Mouse (Mus musculus) kidney, postnatal 0 days (tissue): ENCODE measurements around the gene Tfdp1. TPM values are rescaled to one million over a fixed set of nuclear protein-coding genes. Genes with fewer than 3 reads are reported as not detected.
A peak's percentile ranks its signal among the peaks of the same experiment; 100 is the strongest.

Experiments
- ATAC-seq: fragments of 200-750 bp; cut with Nextera tagmentation; replicated peaks from 2 replicates; pipeline ENCODE4 v1.8.0; 2017; ENCODE audit warnings: low read depth, moderate number of reproducible peaks, moderate TSS enrichment, moderate library complexity; ENCODE audit not compliant: low FRiP score
- DNase-seq: peaks from one replicate; pipeline ENCODE4 v3.0.0-alpha.2; 2016; ENCODE audit warnings: low spot score
- H3K27ac ChIP-seq: fragments of 300-500 bp; sonication (generic); 2 replicates; pipeline ENCODE4 v1.5.1; 2014; ENCODE audit warnings: mild to moderate bottlenecking
- H3K27me3 ChIP-seq: fragments of 300-500 bp; sonication (generic); 2 replicates; pipeline ENCODE4 v1.6.1; 2014; ENCODE audit warnings: low read length, mixed read lengths; ENCODE audit not compliant: insufficient read depth
- H3K36me3 ChIP-seq: fragments of 300-500 bp; sonication (generic); 2 replicates; pipeline ENCODE4 v1.6.1; 2014; ENCODE audit warnings: low read length, mixed read lengths; ENCODE audit not compliant: insufficient read depth
- H3K4me1 ChIP-seq: fragments of 300-500 bp; sonication (generic); replicated peaks from 2 replicates; pipeline ENCODE4 v1.6.1; 2014; ENCODE audit warnings: antibody characterized with exemption, low read length, mixed read lengths; ENCODE audit not compliant: insufficient read depth
- H3K4me2 ChIP-seq: fragments of 300-500 bp; sonication (generic); 2 replicates; pipeline ENCODE4 v1.6.1; 2014; ENCODE audit warnings: mild to moderate bottlenecking, low read length, moderate library complexity, mixed read lengths
- H3K4me3 ChIP-seq: fragments of 300-500 bp; sonication (generic); replicated peaks from 2 replicates; pipeline ENCODE4 v1.5.1; 2014; ENCODE audit warnings: low read depth, low read length
- H3K9ac ChIP-seq: fragments of 300-500 bp; sonication (generic); 2 replicates; pipeline ENCODE4 v1.6.1; 2014; ENCODE audit warnings: low read depth, low read length
- H3K9me3 ChIP-seq: fragments of 300-500 bp; sonication (generic); replicated peaks from 2 replicates; pipeline ENCODE4 v1.6.1; 2016; ENCODE audit warnings: low read length, inconsistent platforms, mixed read lengths
- CTCF ChIP-seq: IDR thresholded peaks from 2 replicates; pipeline ENCODE4 v1.5.1; 2016; ENCODE audit warnings: antibody characterized with exemption, low read depth, mild to moderate bottlenecking, moderate library complexity
- WGBS: fragments of 180-500 bp; shearing (Covaris S2); extraction: QIAGEN DNeasy Blood & Tissue Kit; methylation state at CpG from one replicate; pipeline ENCODE4 v1.1.7; 2014; 5-methylcytosine and 5-hydroxymethylcytosine counted together
- polyA plus RNA-seq: library from polyadenylated mRNA; unstranded; fragments of >200 nt; fragmentation: Nextera tagmentation; extraction: Ambion mirVana; gene quantifications from 2 replicates; pipeline ENCODE4 v1.2.1, GENCODE M21; 2015

Gene Tfdp1
- polyA plus RNA-seq, 1 experiment from 2014 or later, result 107 TPM

- Histone ChIP-seq H3K27me3 (no peaks in the 10 kb centered on the region), H3K9ac (no peak overlapping the region), H3K4me2 (no peak overlapping the region), H3K4me3 (no peak overlapping the region), H3K36me3 (no peaks in the 10 kb centered on the region), H3K27ac (no peak overlapping the region), H3K4me1 (no peaks in the 10 kb centered on the region), H3K9me3 (no peaks in the 10 kb centered on the region)
- DNase-seq (peak; percentile 12), ATAC-seq (no peak)
- WGBS, result 70% methylated on average over 6 of the region's 6 CpGs
- no peak for TF ChIP-seq CTCF
Measured at GRCm38 (mm10) chr8:13427351-13427750, 88.8 kb downstream of the Tfdp1 start.

Other genes starting within 250 kb of the Tfdp1 start
- 26.4 and 27.9 TPM in 2 replicates for gene Pcid2, start 233.3 kb upstream of the Tfdp1 start, polyA plus RNA-seq
- gene Cul4a, start 233.1 kb upstream of the Tfdp1 start, polyA plus RNA-seq, result 80.4 and 85.0 TPM in 2 replicates
- gene Lamp1, start 179.6 kb upstream of the Tfdp1 start, polyA plus RNA-seq, result 447 and 473 TPM in 2 replicates
- gene Grtp1, start 138.1 kb upstream of the Tfdp1 start, polyA plus RNA-seq, result 25.6 and 26.8 TPM in 2 replicates
- not detected in 2 replicates for gene Adprhl1, start 84.6 kb upstream of the Tfdp1 start, polyA plus RNA-seq
- 17.3 and 19.0 TPM in 2 replicates for gene Dcun1d2, start 50.6 kb upstream of the Tfdp1 start, polyA plus RNA-seq
- 31.3 and 33.2 TPM in 2 replicates for gene Tmco3, start 50.6 kb upstream of the Tfdp1 start, polyA plus RNA-seq
- 0.08 TPM in 1 of 2 replicates, not detected in the other for gene Atp4b, start 58.1 kb downstream of the Tfdp1 start, polyA plus RNA-seq
- 0.01 TPM in 1 of 2 replicates, not detected in the other for gene Grk1, start 66.3 kb downstream of the Tfdp1 start, polyA plus RNA-seq
- 1.1 and 1.5 TPM in 2 replicates for gene Tmem255b, start 96.4 kb downstream of the Tfdp1 start, polyA plus RNA-seq
- gene Gas6, start 155.7 kb downstream of the Tfdp1 start, polyA plus RNA-seq, result 153 and 166 TPM in 2 replicates
- gene 1700029H14Rik, start 223.7 kb downstream of the Tfdp1 start, polyA plus RNA-seq, result not detected in 2 replicates